ENCODE assay signal across 8 mouse cellular contexts in genomic region chr14:27622176-27622922, GRCm38 (mm10). TPM values are rescaled to one million over a fixed set of nuclear protein-coding genes. Genes with fewer than 3 reads are reported as not detected.
DNase-seq lines count a peak whose midpoint lies in the region; ATAC-seq and TF ChIP-seq lines count a peak whose summit lies in the region.

TSS of gene Erc2 (plus strand) at chr14:27622428.

- 1% methylated on average over 77 of the region's 78 CpGs for WGBS in hindbrain, embryonic 10.5 days
- WGBS in lung, embryonic 15.5 days: 1% methylated on average over 58 of the region's 78 CpGs

- no peaks in the 10 kb centered on the region for H3K27me3 ChIP-seq in Patski
- H3K27me3 ChIP-seq in hindbrain, embryonic 10.5 days (ENCODE audit: insufficient read depth, poor library complexity, severe bottlenecking): peaks cover 26% of the 10 kb centered on the region
- peaks cover 26% of the 10 kb centered on the region for H3K27me3 ChIP-seq in lung, embryonic 15.5 days

- H3K27ac ChIP-seq in hindbrain, embryonic 10.5 days: peak within 1 kb of the TSS; percentile 89
- no peak within 1 kb of the TSS for H3K27ac ChIP-seq in lung, embryonic 15.5 days

- no peaks in the 10 kb centered on the region for H3K36me3 ChIP-seq in hindbrain, embryonic 10.5 days
- no peaks in the 10 kb centered on the region for H3K36me3 ChIP-seq in lung, embryonic 15.5 days

- H3K4me3 ChIP-seq in hindbrain, embryonic 10.5 days: peak within 1 kb of the TSS; percentile 82
- H3K4me3 ChIP-seq in lung, embryonic 15.5 days: peak within 1 kb of the TSS; percentile 48

- CTCF ChIA-PET in Patski (lab: Charles Lee): interaction anchor here (1.0 kb wide), 1 partner anchor 9 kb away, joined by 3 read pairs; no protein-coding TSS in a partner anchor

- H3K4me1 ChIP-seq in hindbrain, embryonic 10.5 days (replicated peaks): peaks cover 17% of the 10 kb centered on the region
- H3K4me1 ChIP-seq in lung, embryonic 15.5 days: 0 out of 2 replicates have a peak, but pooled peaks cover 4% of the 10 kb centered on the region

- no peak for DNase-seq in Patski (ENCODE audit: low read depth, low spot score)
- peak; percentile 80 for DNase-seq in cerebellum, adult 8-10 months
- peak; percentile 82 for DNase-seq in hindbrain, embryonic 10.5 days (ENCODE audit: low spot score)
- DNase-seq in layer of hippocampus, postnatal 14 days (ENCODE audit: low spot score in 2 of 2): peak; percentile 81 to 84
- peak; percentile 91 for DNase-seq in retina, postnatal 1 day
- DNase-seq in T-cell, adult 2 months (ENCODE audit: low spot score): no peak

- peak within 1 kb of the TSS; percentile 45 for H3K9ac ChIP-seq in lung, embryonic 15.5 days

- H3K4me2 ChIP-seq in lung, embryonic 15.5 days: peak within 1 kb of the TSS; percentile 89

- TF ChIP-seq CTCF in Patski (IDR thresholded peaks at IDR 0.05): peak; percentile 99

- in situ Hi-C loops in Patski (cut with MboI; ENCODE audit: low pct_unique_long_range_greater_than_20kb): no loop called here

- H3K9me3 ChIP-seq in hindbrain, embryonic 10.5 days: no peaks in the 10 kb centered on the region
- no peaks in the 10 kb centered on the region for H3K9me3 ChIP-seq in lung, embryonic 15.5 days

- POLR2A ChIA-PET in Patski (lab: Charles Lee): interaction anchor here (0.7 kb wide), 1 partner anchor 26 kb away, joined by 4 read pairs; no protein-coding TSS in a partner anchor

- ATAC-seq in Patski: peak; percentile 99
- ATAC-seq in frontal cortex, adult (ENCODE audit: low TSS enrichment): peak; percentile 82
- peak; percentile 95 for ATAC-seq in lung, embryonic 15.5 days (ENCODE audit: borderline replicate concordance, extremely low read depth, low FRiP score, low TSS enrichment)

RNA-seq across cellular contexts. Expression of gene Erc2, which starts in this region (rescaled TPM):
- polyA plus RNA-seq in Patski (2021): 2.5 TPM
- 9.7 and 15.3 TPM in 2 replicates for polyA plus RNA-seq in hindbrain, embryonic 10.5 days (2016; fragmentation: Nextera tagmentation; extraction: Ambion mirVana)
- 100 to 1,000 TPM; 252 to 266 TPM for total RNA-seq in layer of hippocampus, postnatal 14 days (2021)
- polyA plus RNA-seq in lung, embryonic 15.5 days (2015; fragmentation: Nextera tagmentation; extraction: Ambion mirVana): 1.4 and 2.3 TPM in 2 replicates

Comparison
In these comparisons a context has a peak if more than half of its experiments do, and no peak if none do; other contexts are left out.
1. DNase-seq: peak in cerebellum, adult 8-10 months (single experiment), hindbrain, embryonic 10.5 days (single experiment), layer of hippocampus, postnatal 14 days (2 of 2) and retina, postnatal 1 day (single experiment); none in Patski (single experiment) and T-cell, adult 2 months (single experiment).
2. Peak in every context shown above with its lines, with median percentiles within 50 percentile points of each other: ATAC-seq.